Mouse (Mus musculus): ENCODE data around the gene Prdm10. TPM values are rescaled to one million over a fixed set of nuclear protein-coding genes. Genes with fewer than 3 reads are reported as not detected.

The Prdm10 gene
- polyA plus RNA-seq, 1 experiment from 2014 or later = 1.1 TPM

- Histone ChIP-seq H3K36me3 (ENCODE audit: control insufficient read depth, insufficient read depth, low read length) (no peaks in the 10 kb centered on the region), H3K4me1 (replicated peaks; ENCODE audit: control insufficient read depth, insufficient read depth) (no peaks in the 10 kb centered on the region), H3K9me3 (ENCODE audit: control insufficient read depth, low read length) (no peaks in the 10 kb centered on the region), H3K27me3 (ENCODE audit: control insufficient read depth, insufficient read depth, low read length) (no peaks in the 10 kb centered on the region), H3K4me3 (ENCODE audit: low read depth, low read length) (no peak overlapping the region), H3K4me2 (replicated peaks; ENCODE audit: low read depth) (no peak overlapping the region), H3K9ac (ENCODE audit: low read length) (no peak overlapping the region), H3K27ac (replicated peaks) (no peak overlapping the region)
- TF ChIP-seq EP300 (optimal IDR thresholded peaks at IDR 0.05) = no peak
- TF ChIP-seq CTCF (IDR thresholded peaks at IDR 0.05; ENCODE audit: low read depth) = no peak
- WGBS = 69% methylated on average over 17 of the region's 17 CpGs
- no peak for ATAC-seq (ENCODE audit: low FRiP score, low TSS enrichment)
- DNase-seq (ENCODE audit: low spot score) = no peak
Observed at GRCm38 (mm10) chr9:31384786-31385499, 104.6 kb downstream of the Prdm10 start.

- DNase-seq (ENCODE audit: low spot score) = peak; percentile 17
- Histone ChIP-seq H3K9ac (ENCODE audit: low read length) (peak overlapping the region; percentile 92), H3K4me3 (ENCODE audit: low read depth, low read length) (peak overlapping the region; percentile 87), H3K4me1 (replicated peaks; ENCODE audit: control insufficient read depth, insufficient read depth) (no peaks in the 10 kb centered on the region), H3K27me3 (ENCODE audit: control insufficient read depth, insufficient read depth, low read length) (no peaks in the 10 kb centered on the region), H3K4me2 (replicated peaks; ENCODE audit: low read depth) (peak overlapping the region; percentile 72), H3K36me3 (ENCODE audit: control insufficient read depth, insufficient read depth, low read length) (no peaks in the 10 kb centered on the region), H3K27ac (replicated peaks) (no peak overlapping the region; the same call in 1 of the 2 replicates), H3K9me3 (ENCODE audit: control insufficient read depth, low read length) (no peaks in the 10 kb centered on the region)
- 19% methylated on average over 4 of the region's 4 CpGs for WGBS
- peak; percentile 21; the same call in 1 of the 2 replicates for ATAC-seq (ENCODE audit: low FRiP score, low TSS enrichment)
- TF ChIP-seq CTCF (IDR thresholded peaks at IDR 0.05; ENCODE audit: low read depth) (no peak), EP300 (optimal IDR thresholded peaks at IDR 0.05) (no peak)
Observed at GRCm38 (mm10) chr9:31385500-31385869, 105.1 kb downstream of the Prdm10 start.

- peak within 1 kb of the TSS; percentile 69 for H3K27ac ChIP-seq (replicated peaks)
- ATAC-seq (ENCODE audit: low FRiP score, low TSS enrichment) (peak; percentile 98), DNase-seq (ENCODE audit: low spot score) (peak; percentile 98)
- TF ChIP-seq EP300 (optimal IDR thresholded peaks at IDR 0.05) (no peak), CTCF (IDR thresholded peaks at IDR 0.05; ENCODE audit: low read depth) (no peak)
- H3K9me3 ChIP-seq (ENCODE audit: control insufficient read depth, low read length) = no peaks in the 10 kb centered on the region
- peak within 1 kb of the TSS; percentile 87 for H3K4me3 ChIP-seq (ENCODE audit: low read depth, low read length)
- no peaks in the 10 kb centered on the region for H3K36me3 ChIP-seq (ENCODE audit: control insufficient read depth, insufficient read depth, low read length)
- H3K27me3 ChIP-seq (ENCODE audit: control insufficient read depth, insufficient read depth, low read length) = no peaks in the 10 kb centered on the region
- 0% methylated on average over 39 of the region's 46 CpGs for WGBS
- H3K4me2 ChIP-seq (replicated peaks; ENCODE audit: low read depth) = peak within 1 kb of the TSS; percentile 72
- peak within 1 kb of the TSS; percentile 92 for H3K9ac ChIP-seq (ENCODE audit: low read length)
- no peaks in the 10 kb centered on the region for H3K4me1 ChIP-seq (replicated peaks; ENCODE audit: control insufficient read depth, insufficient read depth)
Observed at GRCm38 (mm10) chr9:31385947-31386354, 105.6 kb downstream of the Prdm10 start, which contains the start of gene Nfrkb. Gene Nfrkb (plus strand): TSS chr9:31386192.

- ATAC-seq (ENCODE audit: low FRiP score, low TSS enrichment) (peak; percentile 54), DNase-seq (ENCODE audit: low spot score) (no peak)
- peak overlapping the region; percentile 87 for H3K4me3 ChIP-seq (ENCODE audit: low read depth, low read length)
- H3K36me3 ChIP-seq (ENCODE audit: control insufficient read depth, insufficient read depth, low read length) = no peaks in the 10 kb centered on the region
- no peaks in the 10 kb centered on the region for H3K27me3 ChIP-seq (ENCODE audit: control insufficient read depth, insufficient read depth, low read length)
- H3K4me2 ChIP-seq (replicated peaks; ENCODE audit: low read depth) = peak overlapping the region; percentile 72
- no peaks in the 10 kb centered on the region for H3K4me1 ChIP-seq (replicated peaks; ENCODE audit: control insufficient read depth, insufficient read depth)
- no peak for TF ChIP-seq EP300 (optimal IDR thresholded peaks at IDR 0.05)
- no peak for TF ChIP-seq CTCF (IDR thresholded peaks at IDR 0.05; ENCODE audit: low read depth)
- WGBS = 7% methylated on average over 44 of the region's 44 CpGs
- peak overlapping the region; percentile 92 for H3K9ac ChIP-seq (ENCODE audit: low read length)
- no peaks in the 10 kb centered on the region for H3K9me3 ChIP-seq (ENCODE audit: control insufficient read depth, low read length)
- H3K27ac ChIP-seq (replicated peaks) = peak overlapping the region; percentile 69
Observed at GRCm38 (mm10) chr9:31386368-31387180, 106.2 kb downstream of the Prdm10 start.

GRCm38 (mm10) chr9:31387206-31387605, 106.9 kb downstream of the Prdm10 start:
- WGBS = 74% methylated on average over 5 of the region's 5 CpGs
- H3K9ac ChIP-seq (ENCODE audit: low read length) = no peak overlapping the region
- no peaks in the 10 kb centered on the region for H3K27me3 ChIP-seq (ENCODE audit: control insufficient read depth, insufficient read depth, low read length)
- peaks cover 4% of the 10 kb centered on the region; the same call in 1 of the 2 replicates for H3K36me3 ChIP-seq (ENCODE audit: control insufficient read depth, insufficient read depth, low read length)
- DNase-seq (ENCODE audit: low spot score) (no peak), ATAC-seq (ENCODE audit: low FRiP score, low TSS enrichment) (no peak)
- H3K4me1 ChIP-seq (replicated peaks; ENCODE audit: control insufficient read depth, insufficient read depth) = no peaks in the 10 kb centered on the region
- TF ChIP-seq CTCF (IDR thresholded peaks at IDR 0.05; ENCODE audit: low read depth) (no peak), EP300 (optimal IDR thresholded peaks at IDR 0.05) (no peak)
- H3K27ac ChIP-seq (replicated peaks) = no peak overlapping the region
- H3K9me3 ChIP-seq (ENCODE audit: control insufficient read depth, low read length) = no peaks in the 10 kb centered on the region
- H3K4me3 ChIP-seq (ENCODE audit: low read depth, low read length) = peak overlapping the region; percentile 87
- peak overlapping the region; percentile 72 for H3K4me2 ChIP-seq (replicated peaks; ENCODE audit: low read depth)
